8 mouse cellular contexts compared by ENCODE assay signal in genomic region chr8:4250306-4250970, GRCm38 (mm10). TPM values are rescaled to one million over a fixed set of nuclear protein-coding genes. Genes with fewer than 3 reads are reported as not detected.
DNase-seq lines count a peak whose midpoint lies in the region; ATAC-seq and TF ChIP-seq lines count a peak whose summit lies in the region.

No protein-coding gene starts in this region.

- WGBS in kidney, embryonic 15.5 days, result 41% methylated on average over 26 of the region's 26 CpGs
- WGBS in limb, embryonic 14.5 days, result 38% methylated on average over 26 of the region's 26 CpGs
- 40% methylated on average over 26 of the region's 26 CpGs for WGBS in stomach, embryonic 15.5 days

- DNase-seq in A20 (ENCODE audit: low read depth, low spot score), result peak; percentile 77
- DNase-seq in adrenal gland, postnatal 10 days, result peak; percentile 92
- peak; percentile 79 for DNase-seq in embryo, embryonic 9.5 days (ENCODE audit: extremely low spot score)
- peak; percentile 98 for DNase-seq in heart, adult 11 months
- DNase-seq in limb, embryonic 14.5 days (ENCODE audit: low spot score), result peak; percentile 68
- peak; percentile 72 to 85 for DNase-seq in natural killer cell, adult 2 months (ENCODE audit: low spot score in 2 of 2)

- H3K27me3 ChIP-seq in kidney, embryonic 15.5 days, result no peaks in the 10 kb centered on the region
- H3K27me3 ChIP-seq in limb, embryonic 14.5 days (ENCODE audit: control insufficient read depth, insufficient read depth, low read length), result no peaks in the 10 kb centered on the region
- no peaks in the 10 kb centered on the region for H3K27me3 ChIP-seq in stomach, embryonic 15.5 days (replicated peaks)

- peak; percentile 3; the same call in 1 of the 2 replicates for ATAC-seq in kidney, embryonic 15.5 days (replicated peaks; ENCODE audit: low FRiP score)
- ATAC-seq in limb, embryonic 14.5 days (ENCODE audit: low FRiP score, low read depth), result 0 out of 2 replicates have a peak, but pooled peaks have one; percentile 13
- peak; percentile 9; the same call in 1 of the 2 replicates for ATAC-seq in stomach, embryonic 15.5 days (ENCODE audit: insufficient read depth, low FRiP score, low read depth)

- no peak overlapping the region for H3K4me2 ChIP-seq in kidney, embryonic 15.5 days
- H3K4me2 ChIP-seq in limb, embryonic 14.5 days (replicated peaks; ENCODE audit: low read depth, low read length, severe bottlenecking), result no peak overlapping the region
- H3K4me2 ChIP-seq in stomach, embryonic 15.5 days, result no peak overlapping the region

- H3K36me3 ChIP-seq in kidney, embryonic 15.5 days, result peaks cover 46% of the 10 kb centered on the region
- H3K36me3 ChIP-seq in limb, embryonic 14.5 days (ENCODE audit: control insufficient read depth, insufficient read depth, low read length), result peaks cover 45% of the 10 kb centered on the region
- H3K36me3 ChIP-seq in stomach, embryonic 15.5 days, result peaks cover 30% of the 10 kb centered on the region

- no peaks in the 10 kb centered on the region for H3K9me3 ChIP-seq in kidney, embryonic 15.5 days (replicated peaks)
- H3K9me3 ChIP-seq in limb, embryonic 14.5 days (ENCODE audit: control insufficient read depth, low read length), result no peaks in the 10 kb centered on the region
- H3K9me3 ChIP-seq in stomach, embryonic 15.5 days, result no peaks in the 10 kb centered on the region

- H3K27ac ChIP-seq in kidney, embryonic 15.5 days, result no peak overlapping the region
- H3K27ac ChIP-seq in limb, embryonic 14.5 days (replicated peaks; ENCODE audit: low read depth, low read length), result no peak overlapping the region
- no peak overlapping the region for H3K27ac ChIP-seq in stomach, embryonic 15.5 days

- H3K9ac ChIP-seq in kidney, embryonic 15.5 days, result no peak overlapping the region
- H3K9ac ChIP-seq in limb, embryonic 14.5 days (ENCODE audit: low read depth, low read length, severe bottlenecking), result no peak overlapping the region
- no peak overlapping the region for H3K9ac ChIP-seq in stomach, embryonic 15.5 days

- no peak for TF ChIP-seq POLR2A in limb, embryonic 14.5 days (IDR thresholded peaks at IDR 0.05; ENCODE audit: borderline replicate concordance, extremely low read depth, insufficient read depth, insufficient read length)

- H3K4me1 ChIP-seq in kidney, embryonic 15.5 days, result peaks cover 40% of the 10 kb centered on the region
- H3K4me1 ChIP-seq in limb, embryonic 14.5 days (ENCODE audit: control insufficient read depth, insufficient read depth, low read length), result peaks cover 21% of the 10 kb centered on the region
- peaks cover 27% of the 10 kb centered on the region for H3K4me1 ChIP-seq in stomach, embryonic 15.5 days

- H3K4me3 ChIP-seq in kidney, embryonic 15.5 days (replicated peaks), result no peak overlapping the region
- no peak overlapping the region for H3K4me3 ChIP-seq in limb, embryonic 14.5 days (replicated peaks; ENCODE audit: low read length)
- H3K4me3 ChIP-seq in stomach, embryonic 15.5 days (replicated peaks), result no peak overlapping the region

RNA-seq across cellular contexts. Expression of gene Tgfbr3l, which starts 2.4 kb away (rescaled TPM):
- 10 to 100 TPM; 10.5 to 20.2 TPM for total RNA-seq in adrenal gland, postnatal 10 days (2021)
- 3.8 and 6.5 TPM in 2 replicates for polyA plus RNA-seq in kidney, embryonic 15.5 days (2015; fragmentation: Nextera tagmentation; extraction: Ambion mirVana)
- 63.0 and 98.7 TPM in 2 replicates for polyA plus RNA-seq in limb, embryonic 14.5 days (2012; rRNA removed)
- 4.6 and 5.3 TPM in 2 replicates for polyA plus RNA-seq in limb, embryonic 14.5 days (2014; fragmentation: Nextera tagmentation; extraction: Ambion mirVana)
- 5.5 and 5.9 TPM in 2 replicates for polyA plus RNA-seq in stomach, embryonic 15.5 days (2015; fragmentation: Nextera tagmentation; extraction: Ambion mirVana)

RNA-seq across cellular contexts. Expression of gene Snapc2, which starts 2.4 kb away (rescaled TPM):
- 10 to 100 TPM; 21.7 to 24.4 TPM for total RNA-seq in adrenal gland, postnatal 10 days (2021)
- 56.1 and 62.9 TPM in 2 replicates for polyA plus RNA-seq in kidney, embryonic 15.5 days (2015; fragmentation: Nextera tagmentation; extraction: Ambion mirVana)
- polyA plus RNA-seq in limb, embryonic 14.5 days (2012; rRNA removed), result 52.6 and 61.4 TPM in 2 replicates
- 50.6 and 55.8 TPM in 2 replicates for polyA plus RNA-seq in limb, embryonic 14.5 days (2014; fragmentation: Nextera tagmentation; extraction: Ambion mirVana)
- polyA plus RNA-seq in stomach, embryonic 15.5 days (2015; fragmentation: Nextera tagmentation; extraction: Ambion mirVana), result 50.8 and 51.6 TPM in 2 replicates

RNA-seq across cellular contexts. Expression of gene Ctxn1, which starts 8.6 kb away (rescaled TPM):
- 10 to 100 TPM; 11.0 to 14.7 TPM for total RNA-seq in adrenal gland, postnatal 10 days (2021)
- polyA plus RNA-seq in kidney, embryonic 15.5 days (2015; fragmentation: Nextera tagmentation; extraction: Ambion mirVana), result 98.6 and 110 TPM in 2 replicates
- 102 and 151 TPM in 2 replicates for polyA plus RNA-seq in limb, embryonic 14.5 days (2012; rRNA removed)
- polyA plus RNA-seq in limb, embryonic 14.5 days (2014; fragmentation: Nextera tagmentation; extraction: Ambion mirVana), result 54.9 and 62.4 TPM in 2 replicates
- 80.2 and 83.6 TPM in 2 replicates for polyA plus RNA-seq in stomach, embryonic 15.5 days (2015; fragmentation: Nextera tagmentation; extraction: Ambion mirVana)

RNA-seq across cellular contexts. Expression of gene Gm49320, which starts 11.8 kb away (rescaled TPM):
- 1 to 10 TPM in 1 of 2 experiments, not detected in 1; 2.4 TPM for total RNA-seq in adrenal gland, postnatal 10 days (2021)
- polyA plus RNA-seq in kidney, embryonic 15.5 days (2015; fragmentation: Nextera tagmentation; extraction: Ambion mirVana), result 0.86 and 0.91 TPM in 2 replicates
- 8.5 and 10.2 TPM in 2 replicates for polyA plus RNA-seq in limb, embryonic 14.5 days (2012; rRNA removed)
- polyA plus RNA-seq in limb, embryonic 14.5 days (2014; fragmentation: Nextera tagmentation; extraction: Ambion mirVana), result 1.2 and 1.3 TPM in 2 replicates
- polyA plus RNA-seq in stomach, embryonic 15.5 days (2015; fragmentation: Nextera tagmentation; extraction: Ambion mirVana), result 0.31 and 1.3 TPM in 2 replicates

RNA-seq across cellular contexts. Expression of gene Map2k7, which starts 11.9 kb away (rescaled TPM):
- total RNA-seq in adrenal gland, postnatal 10 days (2021), result 10 to 100 TPM; 78.2 to 79.0 TPM
- polyA plus RNA-seq in kidney, embryonic 15.5 days (2015; fragmentation: Nextera tagmentation; extraction: Ambion mirVana), result 28.0 and 31.5 TPM in 2 replicates
- polyA plus RNA-seq in limb, embryonic 14.5 days (2012; rRNA removed), result 65.3 and 68.3 TPM in 2 replicates
- polyA plus RNA-seq in limb, embryonic 14.5 days (2014; fragmentation: Nextera tagmentation; extraction: Ambion mirVana), result 18.5 and 25.8 TPM in 2 replicates
- 24.6 and 29.8 TPM in 2 replicates for polyA plus RNA-seq in stomach, embryonic 15.5 days (2015; fragmentation: Nextera tagmentation; extraction: Ambion mirVana)
